Mouse (Mus musculus): ENCODE measurements around the gene Cep63. TPM values are rescaled to one million over a fixed set of nuclear protein-coding genes. Genes with fewer than 3 reads are reported as not detected.

Gene Cep63
- polyA plus RNA-seq, 1 experiment from 2014 or later = 34.2 TPM

Other genes starting within 250 kb of the Cep63 start
- 0.27 and 2.3 TPM in 2 replicates for gene Ky, start 120.8 kb downstream of the Cep63 start, polyA plus RNA-seq (2014; fragmentation: Nextera tagmentation; extraction: Ambion mirVana)
- 201 and 210 TPM in 2 replicates for gene Anapc13, start 238 bp downstream of the Cep63 start, polyA plus RNA-seq (2014; fragmentation: Nextera tagmentation; extraction: Ambion mirVana)
- gene Amotl2, start 90.1 kb upstream of the Cep63 start, polyA plus RNA-seq (2014; fragmentation: Nextera tagmentation; extraction: Ambion mirVana) = 28.7 and 33.7 TPM in 2 replicates
- gene Ryk, start 208.4 kb upstream of the Cep63 start, polyA plus RNA-seq (2014; fragmentation: Nextera tagmentation; extraction: Ambion mirVana) = 17.4 and 20.4 TPM in 2 replicates